Mouse (Mus musculus) macrophage (primary cell): Measurements from ENCODE around the gene Olfr1226. TPM values are rescaled to one million over a fixed set of nuclear protein-coding genes. Genes with fewer than 3 reads are reported as not detected.
"Not testable (repeated sequence)": the region's sequence is repeated elsewhere in the genome, so short reads cannot be mapped to it uniquely, and the experiment has no call there.

ENCODE experiments used
- H3K27ac ChIP-seq: fragments of 350-480 bp; formaldehyde crosslinking; 2 replicates; pipeline ENCODE4 v1.9.0; 2021
- H3K36me3 ChIP-seq: fragments of 350-480 bp; formaldehyde crosslinking; 2 replicates; pipeline ENCODE4 v1.9.0; 2021; ENCODE audit errors: inconsistent target
- H3K4me3 ChIP-seq: fragments of 350-480 bp; formaldehyde crosslinking; 2 replicates; pipeline ENCODE4 v1.9.0; 2021; ENCODE audit errors: inconsistent target
- H3K79me2 ChIP-seq: fragments of 350-480 bp; formaldehyde crosslinking; 2 replicates; pipeline ENCODE4 v1.9.0; 2021; ENCODE audit errors: inconsistent target
- WGBS: methylation state at CpG from one replicate; pipeline ENCODE4 v1.1.7; 2026; ENCODE audit warnings: inconsistent platforms; ENCODE audit not compliant: missing documents; 5-methylcytosine and 5-hydroxymethylcytosine counted together
- polyA plus RNA-seq: library from polyadenylated mRNA; stranded (reverse); fragments of 250-400 nt; gene quantifications from 3 replicates; pipeline ENCODE4 v1.2.4, GENCODE M21; 2018; ENCODE audit warnings: inconsistent platforms
- total RNA-seq, 78 experiments: library from RNA; depleted of rRNA; stranded (reverse); fragments of 250-400 nt; gene quantifications; 1 replicate in 9 of 78; 2 replicates in 24 of 78; 3 replicates in 43 of 78; 4 replicates in 2 of 78; pipeline ENCODE4 v1.2.4; 2018; ENCODE audit warnings: inconsistent platforms in 56 of 78

Gene Olfr1226
- not detected for total RNA-seq (2018; cell fraction: chromatin; rRNA removed)
- total RNA-seq (2018; cell fraction: cytosol; rRNA removed): not detected
- not detected for total RNA-seq (2018; cell fraction: nucleus; rRNA removed)
- polyA plus RNA-seq: not detected in 3 replicates

DNA sequence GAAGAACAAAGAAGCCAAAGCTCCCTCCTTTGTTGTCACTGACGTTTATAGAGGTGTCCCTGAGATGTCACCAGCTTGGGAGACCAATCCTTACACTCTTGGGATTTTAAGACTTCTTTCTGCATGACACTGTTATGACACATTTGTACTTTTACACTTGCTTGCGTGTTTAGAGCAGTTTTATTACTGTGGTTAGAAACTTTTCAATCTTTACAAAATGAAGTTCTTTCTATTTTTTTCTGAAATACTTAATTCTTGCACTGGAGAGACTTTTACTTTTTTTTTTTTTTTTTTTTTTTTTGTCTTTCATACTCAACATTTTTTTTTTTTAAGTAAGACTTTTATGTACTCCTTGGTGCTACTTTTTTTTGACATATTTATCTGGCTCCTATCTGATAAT is at the start of gene Olfr1226:
Gene Olfr1226, minus strand, starts transcription at position 101 of the 400 bp plus-strand sequence.
- no peak within 1 kb of the TSS for H3K4me3 ChIP-seq
- H3K36me3 ChIP-seq: no peaks in the 10 kb centered on the region
- WGBS: 79% methylated on average over 2 of the region's 2 CpGs
- no peaks in the 10 kb centered on the region for H3K79me2 ChIP-seq
- no peak within 1 kb of the TSS for H3K27ac ChIP-seq

DNA sequence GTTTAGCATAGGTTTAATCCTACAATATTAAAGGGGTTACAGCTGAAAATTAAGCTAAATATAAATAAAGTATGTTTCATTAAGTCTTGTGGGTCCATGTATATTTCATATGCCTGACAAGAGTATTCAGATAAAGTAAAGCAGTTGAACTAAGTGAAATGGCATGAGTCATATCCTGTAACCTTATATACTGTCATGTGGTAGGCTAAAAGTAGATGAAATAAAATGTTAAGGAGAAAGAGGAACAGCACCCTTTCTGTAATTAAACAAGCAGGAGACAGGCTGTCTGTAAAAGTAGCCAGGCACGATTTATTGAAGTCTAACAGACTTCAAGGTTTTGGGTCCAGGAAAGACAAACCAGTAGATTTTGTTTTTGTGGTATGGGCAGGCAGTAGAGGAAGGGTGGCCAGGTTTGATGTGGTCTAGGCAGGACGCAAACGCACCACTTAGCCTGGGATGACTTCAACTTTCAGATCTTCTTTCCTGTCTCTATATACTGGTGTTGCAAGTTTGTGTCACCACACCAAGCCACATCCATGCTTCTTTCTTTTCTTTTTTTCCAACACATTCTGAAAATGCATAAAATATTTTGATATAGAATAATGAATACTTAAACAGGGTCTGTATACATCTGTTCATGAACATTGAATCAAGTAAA is 3.4 kb downstream of the Olfr1226 start:
- H3K4me3 ChIP-seq: no peak overlapping the region
- peak overlapping the region; percentile 72 for H3K27ac ChIP-seq
- no peaks in the 10 kb centered on the region for H3K79me2 ChIP-seq
- 7% methylated on average over 3 of the region's 3 CpGs for WGBS
- H3K36me3 ChIP-seq: no peaks in the 10 kb centered on the region

DNA sequence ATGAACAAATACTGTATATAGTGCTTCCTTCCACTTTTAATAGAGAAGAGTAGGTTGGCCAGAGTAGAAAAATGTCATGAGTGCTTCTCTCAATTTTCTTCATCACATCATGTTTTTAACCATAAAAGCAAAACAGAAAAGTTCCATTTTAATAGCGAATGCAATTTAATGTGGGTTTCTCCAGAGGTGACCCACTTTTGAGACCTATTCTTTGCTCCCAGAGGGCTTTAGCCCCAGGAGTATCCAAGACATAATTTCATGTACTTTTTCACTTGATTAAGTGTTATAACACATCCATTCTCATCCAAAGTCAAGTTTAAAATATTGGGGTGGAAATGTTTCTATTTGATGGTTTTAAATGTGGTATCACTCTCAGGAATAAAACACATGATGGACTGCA is 25.3 kb downstream of the Olfr1226 start, which contains the start of gene Olfr1225:
Gene Olfr1225, minus strand, starts transcription at position 101 of the 400 bp plus-strand sequence.
- H3K27ac ChIP-seq: no peak within 1 kb of the TSS
- H3K79me2 ChIP-seq: no peaks in the 10 kb centered on the region
- H3K36me3 ChIP-seq: no peaks in the 10 kb centered on the region
- WGBS: 89% methylated on average over 1 of the region's 1 CpGs
- no peak within 1 kb of the TSS for H3K4me3 ChIP-seq

DNA sequence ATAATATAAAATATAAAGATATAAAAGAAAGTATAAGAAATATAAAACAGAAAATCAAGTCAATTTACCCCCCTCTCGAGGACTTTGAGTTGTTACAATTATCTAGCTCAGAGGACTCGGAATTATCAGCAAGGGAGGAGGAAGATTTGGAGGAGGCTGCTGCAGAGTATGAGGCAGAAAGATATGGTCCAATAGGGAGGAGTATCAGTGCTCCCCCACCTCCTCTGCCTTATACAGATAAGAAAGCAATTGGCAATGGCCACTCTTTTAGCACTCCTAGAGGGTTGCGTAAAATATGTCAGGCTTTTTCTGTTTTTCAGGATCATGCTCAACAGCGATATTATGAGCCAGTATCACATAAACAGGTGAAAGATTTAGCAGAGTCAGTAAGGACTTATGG is 35.1 kb downstream of the Olfr1226 start:
- H3K36me3 ChIP-seq, H3K79me2 ChIP-seq, H3K27ac ChIP-seq, H3K4me3 ChIP-seq: not testable (repeated sequence)
- 80% methylated on average over 4 of the region's 4 CpGs for WGBS

DNA sequence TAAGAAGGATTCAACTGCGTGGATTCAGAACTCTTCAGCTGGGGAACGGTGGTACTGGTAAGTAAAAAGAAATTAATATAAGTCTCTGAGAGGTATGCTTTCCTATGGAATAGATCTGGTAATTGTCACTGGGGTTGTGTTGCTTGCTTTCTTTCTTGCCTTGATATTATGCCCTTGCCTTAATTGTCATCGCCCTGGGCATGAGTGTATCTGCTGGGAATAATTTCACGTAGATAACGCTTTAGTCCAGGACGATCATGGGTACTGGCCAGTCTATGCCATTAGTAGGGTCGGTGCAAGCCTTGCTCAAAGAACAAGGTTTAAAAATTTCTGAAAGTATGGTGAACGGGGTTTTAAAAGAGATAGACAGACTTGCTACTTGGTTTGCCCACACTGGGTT is 35.9 kb downstream of the Olfr1226 start, which contains the start of gene Olfr1224-ps1:
Gene Olfr1224-ps1, minus strand, starts transcription at position 101 of the 400 bp plus-strand sequence.
- not testable (repeated sequence) for H3K27ac ChIP-seq, H3K79me2 ChIP-seq, H3K36me3 ChIP-seq, H3K4me3 ChIP-seq
- 92% methylated on average over 6 of the region's 8 CpGs for WGBS

DNA sequence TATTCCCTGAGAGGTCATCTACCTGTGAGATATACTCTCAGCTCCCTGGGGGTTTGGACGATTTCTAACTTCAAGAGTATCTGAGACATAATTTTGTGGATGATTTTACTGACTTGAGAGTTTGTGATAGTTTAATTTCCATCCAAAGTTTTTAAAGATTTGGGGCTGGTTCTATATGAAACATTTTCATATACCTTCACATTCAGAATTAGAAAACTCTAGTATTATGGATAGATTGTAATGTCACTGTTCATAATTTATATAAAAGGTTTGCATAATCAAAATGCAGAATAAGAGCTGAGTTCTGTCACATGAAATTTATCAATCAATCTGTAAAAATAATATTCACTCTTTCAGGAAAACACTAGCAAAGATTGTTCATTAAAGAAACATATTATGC is 48.4 kb downstream of the Olfr1226 start, which contains the start of gene Olfr1223:
Gene Olfr1223, minus strand, starts transcription at position 101 of the 400 bp plus-strand sequence.
- Histone ChIP-seq H3K4me3 (no peak within 1 kb of the TSS), H3K79me2 (no peaks in the 10 kb centered on the region), H3K36me3 (no peaks in the 10 kb centered on the region), H3K27ac (no peak within 1 kb of the TSS)
- 55% methylated on average over 1 of the region's 1 CpGs for WGBS

Other genes with a start within 250 kb of the Olfr1226 start
- gene Olfr1212, start 246.1 kb downstream of the Olfr1226 start, polyA plus RNA-seq: not detected in 3 replicates
- gene Gm13762, start 219.8 kb downstream of the Olfr1226 start, polyA plus RNA-seq: not detected in 3 replicates
- gene Olfr1214, start 207.4 kb downstream of the Olfr1226 start, polyA plus RNA-seq: not detected in 3 replicates
- gene Olfr1215, start 193.1 kb downstream of the Olfr1226 start, polyA plus RNA-seq: not detected in 3 replicates
- not detected in 3 replicates for gene Olfr1216, start 181.7 kb downstream of the Olfr1226 start, polyA plus RNA-seq
- gene Olfr1217, start 168.0 kb downstream of the Olfr1226 start, polyA plus RNA-seq: not detected in 3 replicates
- gene Olfr1218, start 138.9 kb downstream of the Olfr1226 start, polyA plus RNA-seq: not detected in 3 replicates
- not detected in 3 replicates for gene Olfr1219, start 116.5 kb downstream of the Olfr1226 start, polyA plus RNA-seq
- not detected in 3 replicates for gene Olfr1220, start 93.2 kb downstream of the Olfr1226 start, polyA plus RNA-seq
- gene Olfr1221, start 82.8 kb downstream of the Olfr1226 start, polyA plus RNA-seq: not detected in 3 replicates
- gene Olfr1222, start 67.0 kb downstream of the Olfr1226 start, polyA plus RNA-seq: not detected in 3 replicates
- not detected in 3 replicates for gene Olfr1223, start 48.5 kb downstream of the Olfr1226 start, polyA plus RNA-seq
- not detected in 3 replicates for gene Olfr1224-ps1, start 36.0 kb downstream of the Olfr1226 start, polyA plus RNA-seq
- gene Olfr1225, start 25.4 kb downstream of the Olfr1226 start, polyA plus RNA-seq: not detected in 3 replicates
- gene Olfr1228, start 54.0 kb upstream of the Olfr1226 start, polyA plus RNA-seq: not detected in 3 replicates
- gene Olfr1229, start 88.0 kb upstream of the Olfr1226 start, polyA plus RNA-seq: not detected in 3 replicates
- not detected in 3 replicates for gene Olfr1230, start 97.2 kb upstream of the Olfr1226 start, polyA plus RNA-seq
- not detected in 3 replicates for gene Olfr1231, start 107.0 kb upstream of the Olfr1226 start, polyA plus RNA-seq
- gene Olfr1232, start 129.6 kb upstream of the Olfr1226 start, polyA plus RNA-seq: not detected in 3 replicates
- not detected in 3 replicates for gene Olfr1233, start 142.3 kb upstream of the Olfr1226 start, polyA plus RNA-seq
- gene Olfr1234, start 164.8 kb upstream of the Olfr1226 start, polyA plus RNA-seq: not detected in 3 replicates
- gene Olfr1238, start 209.6 kb upstream of the Olfr1226 start, polyA plus RNA-seq: not detected in 3 replicates
- gene Olfr1239, start 220.4 kb upstream of the Olfr1226 start, polyA plus RNA-seq: not detected in 3 replicates
- gene Olfr1240, start 243.0 kb upstream of the Olfr1226 start, polyA plus RNA-seq: not detected in 3 replicates